Mouse (Mus musculus) stomach, postnatal 0 days (tissue): ENCODE data around the gene Aim2.

Source experiments
- CTCF ChIP-seq: IDR thresholded peaks from 2 replicates; pipeline ENCODE4 v1.5.1; 2016; ENCODE audit warnings: antibody characterized with exemption, low read depth, mild to moderate bottlenecking, moderate library complexity
- EP300 ChIP-seq: optimal IDR thresholded peaks from 2 replicates; pipeline ENCODE3; 2016; ENCODE audit warnings: antibody characterized with exemption

- TF ChIP-seq CTCF: no peak
- TF ChIP-seq EP300: no peak
Measured at GRCm38 (mm10) chr1:173404696-173405309, 54.1 kb downstream of the Aim2 start.
